Mouse (Mus musculus) adrenal gland, postnatal 25 days (tissue): Measurements from ENCODE around the gene Pygb. TPM values are rescaled to one million over a fixed set of nuclear protein-coding genes. Genes with fewer than 3 reads are reported as not detected.

ENCODE experiments used
- DNase-seq: peaks from one replicate; pipeline ENCODE4 v3.0.0; 2021; ENCODE audit warnings: mixed read lengths
- total RNA-seq: library from RNA; stranded (reverse); gene quantifications from 2 replicates; pipeline ENCODE4 v1.2.3, GENCODE M21; 2021

Pygb gene
- total RNA-seq, 1 experiment from 2014 or later, result 40.8 TPM

DNA sequence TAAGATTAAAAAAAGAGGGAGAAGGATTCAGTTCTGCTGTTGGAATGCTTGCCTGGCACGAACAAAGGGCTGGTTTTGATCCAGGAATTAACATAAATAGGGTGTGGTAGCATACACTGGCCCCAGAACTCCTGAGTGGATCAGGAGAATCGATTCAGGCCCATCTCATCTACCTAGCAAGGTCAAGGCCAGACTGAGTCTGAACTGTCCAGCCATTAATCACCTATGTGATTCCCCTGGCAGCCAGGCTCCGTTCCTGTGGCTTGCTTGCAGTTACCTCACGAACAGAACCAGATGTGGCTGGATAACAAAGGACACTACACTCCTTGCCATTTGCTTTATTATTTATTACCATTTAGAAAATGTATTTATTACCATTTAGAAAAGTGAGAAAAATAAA lies 6.8 kb downstream of the Pygb start:
- no peak for DNase-seq

DNA sequence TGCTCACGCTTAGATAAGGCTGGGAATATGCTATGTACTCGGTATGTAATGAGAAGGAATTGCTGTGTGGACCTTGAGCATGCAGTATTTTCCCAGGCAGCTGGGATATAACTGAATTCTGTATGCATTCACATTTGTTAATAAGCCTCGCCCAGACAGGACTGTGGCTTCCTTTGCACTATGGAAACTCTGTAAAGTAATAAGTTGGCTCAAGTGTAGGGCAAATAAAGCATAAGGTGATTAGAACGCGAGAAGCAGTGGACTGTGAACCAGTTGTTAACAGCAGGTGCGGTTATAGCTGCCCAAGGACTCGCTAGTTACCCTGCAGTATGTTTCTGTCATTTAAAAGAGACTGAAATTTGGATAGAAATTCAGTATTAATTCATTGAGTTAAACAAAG lies 11.5 kb downstream of the Pygb start:
- no peak for DNase-seq

DNA sequence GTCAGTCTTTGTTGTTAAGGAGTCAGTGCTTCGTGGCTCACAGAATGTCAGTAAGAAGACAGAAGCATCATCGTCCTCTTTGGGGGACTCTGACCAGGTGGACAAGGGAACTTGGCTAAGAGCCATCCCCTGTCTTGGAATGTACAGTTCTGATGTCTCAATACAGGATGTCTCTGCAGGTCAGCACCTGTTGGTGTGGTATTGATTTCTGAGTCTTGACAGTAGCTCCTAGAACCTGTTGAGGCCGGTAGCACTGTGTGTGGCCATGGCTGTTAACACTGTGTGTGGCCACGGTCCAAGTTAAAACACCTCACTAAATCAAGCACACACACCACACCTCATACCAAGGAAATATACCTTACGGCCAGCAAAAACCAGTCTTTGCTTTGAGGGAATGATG lies 14.1 kb downstream of the Pygb start:
- DNase-seq, result no peak

DNA sequence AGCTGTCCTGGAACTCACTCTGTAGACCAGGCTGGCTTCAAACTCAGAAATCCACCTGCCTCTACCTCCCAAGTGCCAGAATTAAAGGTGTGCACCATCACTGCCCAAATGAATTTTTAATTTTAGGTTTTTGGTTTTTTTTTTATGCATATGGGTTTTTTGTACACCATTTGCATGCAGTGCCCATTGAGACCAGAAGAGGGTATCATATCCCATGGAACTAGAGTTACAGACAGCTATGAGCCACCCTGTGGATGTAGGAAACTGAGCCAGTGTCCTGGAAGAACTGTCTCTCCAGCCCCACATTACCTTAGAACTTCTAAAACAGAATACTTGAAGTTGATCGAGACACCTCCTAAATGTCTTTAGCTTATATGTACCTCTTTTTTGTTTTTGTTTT lies 16.5 kb downstream of the Pygb start:
- DNase-seq, result no peak

DNA sequence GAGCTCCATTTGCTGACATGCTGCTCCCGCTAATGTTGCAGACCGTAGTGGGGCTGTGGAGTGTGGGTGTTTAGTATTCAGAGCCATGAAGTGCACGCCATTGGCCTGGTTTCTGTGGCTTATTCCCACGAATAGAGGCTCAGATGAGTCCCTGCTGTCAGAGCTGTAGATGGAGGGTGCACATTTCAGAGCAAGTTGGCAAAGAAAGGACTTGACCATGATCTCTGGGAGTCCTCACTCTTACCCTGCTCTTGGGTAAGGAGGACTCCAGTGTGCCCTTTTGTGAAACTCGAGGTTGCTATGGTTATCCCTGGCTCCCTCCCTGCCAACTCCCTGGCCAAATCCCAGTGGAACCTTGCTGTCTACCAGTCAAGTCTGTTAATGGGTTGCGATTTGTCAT lies 21.8 kb downstream of the Pygb start:
- no peak for DNase-seq

DNA sequence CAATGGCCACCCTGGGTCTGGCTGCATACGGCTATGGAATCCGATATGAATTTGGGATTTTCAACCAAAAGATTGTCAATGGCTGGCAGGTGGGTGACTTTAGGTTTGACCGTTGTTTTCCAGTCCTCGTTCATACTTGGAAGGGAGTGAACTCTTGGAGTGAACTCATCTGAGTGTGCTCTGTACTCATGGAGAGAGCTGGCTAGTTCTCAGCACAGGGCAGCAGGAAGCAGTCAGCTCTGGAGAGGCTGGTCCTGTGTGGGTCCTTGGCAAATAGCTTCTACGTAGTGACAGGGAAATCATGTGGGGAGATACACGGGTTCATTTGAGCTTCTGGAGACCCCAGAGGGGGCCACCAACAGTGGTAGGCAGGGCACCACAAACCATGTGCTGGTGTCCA lies 22.3 kb downstream of the Pygb start:
- no peak for DNase-seq

DNA sequence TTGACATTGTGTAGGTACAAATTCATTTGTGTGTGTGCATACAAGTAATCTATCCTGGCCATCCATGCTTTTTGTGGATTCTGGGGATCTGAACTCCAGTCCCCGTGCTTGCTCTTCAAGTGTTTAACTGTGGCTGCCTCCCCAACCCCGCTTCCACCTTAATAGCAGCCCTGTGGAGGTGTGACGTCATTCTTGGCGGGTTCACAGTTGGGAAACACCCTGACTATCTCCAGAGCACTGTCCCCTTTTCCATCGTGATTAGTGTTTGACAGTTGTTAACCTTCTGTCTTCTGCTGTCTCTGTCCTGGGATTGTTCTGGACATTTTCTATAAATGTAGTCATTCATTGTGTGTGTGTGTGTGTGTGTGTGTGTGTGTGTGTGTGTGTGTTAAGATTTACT lies 24.1 kb downstream of the Pygb start:
- DNase-seq, result no peak

DNA sequence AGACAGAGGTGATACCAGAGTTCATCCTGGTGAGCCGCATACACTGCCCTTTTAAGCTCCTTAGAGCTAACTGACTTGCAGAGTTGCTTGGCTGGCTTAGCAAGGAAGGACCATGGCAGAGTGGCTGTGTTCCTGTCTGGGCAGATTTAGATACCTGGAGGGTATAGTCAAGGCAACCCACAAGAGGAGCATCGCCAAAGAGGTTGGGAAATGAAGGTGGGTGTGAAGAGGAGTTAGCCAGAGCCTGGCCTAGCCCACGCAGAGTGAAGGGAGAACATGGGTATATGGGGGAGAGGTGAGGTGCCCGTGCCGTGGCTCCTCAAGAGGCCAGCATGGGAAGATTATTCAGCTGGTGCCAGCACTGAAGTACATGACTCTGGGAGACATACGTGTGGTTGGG lies 26.3 kb downstream of the Pygb start:
- DNase-seq, result no peak

DNA sequence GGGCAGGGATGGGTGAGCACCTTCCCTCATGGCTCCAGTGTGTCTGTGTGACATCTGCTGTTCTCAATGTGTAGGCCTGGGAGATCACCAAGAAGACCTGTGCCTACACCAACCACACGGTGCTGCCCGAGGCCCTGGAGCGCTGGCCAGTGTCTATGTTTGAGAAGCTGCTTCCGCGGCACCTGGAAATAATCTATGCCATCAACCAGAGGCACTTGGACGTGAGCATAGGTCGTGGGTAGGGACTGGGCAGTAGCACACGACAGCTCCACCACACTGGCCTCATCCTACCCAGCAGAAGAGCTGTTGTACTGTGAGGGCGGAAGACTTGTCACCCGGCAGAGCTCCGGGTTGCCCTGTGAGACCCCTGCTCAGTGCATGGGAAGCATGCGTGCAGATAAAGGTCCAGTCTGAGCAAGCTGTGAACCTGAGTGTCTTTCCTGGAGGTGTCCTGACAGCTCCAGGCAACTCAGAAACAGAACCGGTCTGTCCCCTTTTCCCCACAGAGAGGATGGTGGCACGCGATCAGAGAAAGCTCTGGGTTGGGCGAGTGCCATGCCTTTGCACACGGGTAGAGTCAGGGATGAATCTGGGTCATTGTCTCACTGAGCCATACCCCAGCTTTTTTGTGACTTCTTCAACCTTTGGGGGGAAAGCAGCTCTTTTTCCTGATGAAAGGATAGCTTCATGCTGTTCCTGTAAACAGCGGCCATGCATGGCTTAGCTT lies 30.3 kb downstream of the Pygb start:
- peak; percentile 56 for DNase-seq

DNA sequence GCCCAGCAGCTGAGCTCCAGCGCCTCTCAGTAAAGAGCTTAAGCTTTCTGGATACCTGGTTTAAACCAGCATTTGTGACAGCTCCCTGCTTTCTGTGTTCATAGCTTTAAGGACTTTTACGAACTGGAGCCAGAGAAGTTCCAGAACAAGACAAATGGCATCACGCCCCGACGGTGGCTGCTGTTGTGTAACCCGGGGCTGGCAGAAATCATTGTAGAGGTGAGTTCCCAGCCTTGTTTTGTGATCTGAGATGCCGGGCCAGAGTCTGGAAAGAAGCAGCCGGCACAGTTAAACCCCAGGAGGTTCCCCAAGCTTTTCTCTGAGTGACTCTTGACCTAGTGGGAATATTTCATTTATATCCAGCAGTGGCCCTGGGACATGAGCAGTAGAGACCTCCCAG lies 32.2 kb downstream of the Pygb start:
- no peak for DNase-seq

DNA sequence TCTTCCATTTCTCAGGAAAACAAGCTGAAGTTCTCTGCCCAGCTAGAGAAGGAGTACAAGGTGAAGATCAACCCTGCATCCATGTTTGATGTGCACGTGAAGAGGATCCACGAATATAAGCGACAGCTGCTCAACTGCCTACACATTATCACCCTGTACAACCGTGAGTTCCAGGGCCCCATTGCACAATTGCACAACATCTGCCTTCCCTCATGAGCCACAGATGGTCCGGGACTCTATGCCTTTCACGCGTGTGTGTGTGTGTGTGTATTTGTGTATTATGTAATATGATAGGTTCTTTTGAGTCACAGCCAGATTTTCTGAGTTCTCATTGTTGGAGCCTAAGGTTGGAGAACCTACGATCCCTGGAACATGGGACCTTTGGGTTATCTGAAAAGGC lies 34.2 kb downstream of the Pygb start:
- DNase-seq, result no peak

DNA sequence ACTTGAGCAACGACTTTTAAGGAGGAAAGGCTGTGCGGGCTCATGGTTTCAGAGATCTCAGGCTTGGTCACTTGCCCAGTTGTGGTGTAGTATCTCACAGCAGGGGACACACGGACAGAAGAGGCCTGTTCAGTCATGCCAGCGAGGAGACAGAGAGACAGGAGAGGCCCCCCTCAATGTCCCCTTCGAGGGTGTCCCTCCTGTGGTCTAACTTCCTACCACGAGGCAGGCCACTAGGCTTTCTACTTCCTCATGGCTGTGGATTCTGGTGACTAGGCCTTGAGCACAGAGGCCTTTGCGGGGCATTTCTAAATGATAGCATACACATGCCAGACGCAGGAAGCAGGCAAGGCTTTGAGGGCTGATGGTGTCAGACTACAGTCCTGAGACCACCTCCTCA lies 36.5 kb downstream of the Pygb start:
- DNase-seq, result no peak

DNA sequence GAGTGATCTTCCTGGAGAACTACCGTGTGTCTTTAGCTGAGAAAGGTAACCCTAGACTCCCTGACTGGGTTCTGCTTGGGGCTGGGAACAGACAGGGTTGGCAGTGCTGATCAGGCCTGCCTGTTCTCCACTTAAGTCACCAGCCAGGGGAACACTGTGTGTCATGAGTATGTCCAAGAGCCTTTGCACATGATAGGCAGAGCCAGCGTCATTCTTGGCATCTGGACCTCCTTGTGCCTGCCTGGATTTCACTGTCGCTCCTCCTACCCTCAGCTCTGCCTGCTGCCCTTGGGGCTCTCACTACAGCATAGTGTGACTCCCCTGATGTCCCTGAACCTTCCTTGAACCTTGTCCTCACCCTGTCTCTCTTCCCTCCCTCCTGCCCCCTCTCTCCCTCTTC lies 39.9 kb downstream of the Pygb start:
- peak; percentile 58 for DNase-seq

DNA sequence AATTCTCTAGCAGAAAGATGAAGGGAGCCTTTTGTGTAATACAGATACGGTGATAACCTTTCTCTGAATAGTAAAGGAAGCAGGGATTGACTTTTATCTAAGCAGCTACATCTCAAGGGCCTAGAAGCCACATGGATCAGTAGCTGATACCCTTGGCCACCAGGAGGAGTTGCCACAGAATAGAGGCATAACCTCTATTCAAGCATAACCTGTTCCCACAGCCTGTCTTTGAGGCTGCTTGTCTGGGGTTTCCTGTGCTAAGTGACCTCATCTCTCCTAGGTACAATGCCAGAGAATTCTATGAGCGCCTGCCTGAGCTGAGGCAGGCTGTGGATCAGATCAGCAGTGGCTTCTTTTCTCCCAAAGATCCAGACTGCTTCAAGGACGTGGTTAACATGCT lies 41.6 kb downstream of the Pygb start:
- no peak for DNase-seq

DNA sequence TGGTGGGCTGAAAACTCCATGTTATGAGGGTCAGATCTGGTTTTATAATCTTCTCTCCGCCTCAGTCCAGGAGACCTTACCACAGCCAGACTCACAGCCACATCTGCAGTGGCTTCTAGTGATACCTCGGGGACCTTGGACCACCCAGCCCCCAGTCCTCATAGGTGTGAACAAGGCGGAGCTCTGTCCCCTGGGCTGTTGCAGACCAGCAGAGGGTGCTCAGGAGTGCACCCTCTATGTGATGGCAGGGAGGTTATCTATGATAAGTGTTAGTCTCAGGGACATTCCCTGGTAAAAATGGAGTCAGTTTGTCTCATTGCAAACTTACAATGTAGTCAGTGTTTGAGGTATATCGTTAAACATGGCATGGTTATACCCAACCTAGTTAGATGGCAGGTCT lies 42.1 kb downstream of the Pygb start:
- DNase-seq, result no peak

DNA sequence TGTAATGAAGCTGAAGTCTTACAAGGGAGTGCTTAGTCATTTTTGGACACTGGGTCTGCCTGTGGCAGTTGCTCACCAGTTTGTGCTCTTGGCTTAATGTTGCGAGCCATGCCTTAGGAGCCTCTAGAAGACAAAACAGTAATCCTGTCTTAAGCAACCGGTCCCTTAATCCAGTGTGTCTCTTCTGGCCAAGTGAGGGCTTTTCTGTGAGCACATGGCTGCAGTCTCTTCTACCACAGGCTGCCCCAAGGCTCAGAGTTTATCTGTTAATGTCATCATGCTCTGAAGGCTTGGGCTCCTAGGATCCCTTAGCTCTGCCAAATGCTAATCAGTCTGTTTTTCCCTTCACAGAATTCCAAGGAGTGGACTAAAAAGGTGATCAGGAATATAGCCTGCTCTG lies 43.5 kb downstream of the Pygb start:
- DNase-seq, result no peak

DNA sequence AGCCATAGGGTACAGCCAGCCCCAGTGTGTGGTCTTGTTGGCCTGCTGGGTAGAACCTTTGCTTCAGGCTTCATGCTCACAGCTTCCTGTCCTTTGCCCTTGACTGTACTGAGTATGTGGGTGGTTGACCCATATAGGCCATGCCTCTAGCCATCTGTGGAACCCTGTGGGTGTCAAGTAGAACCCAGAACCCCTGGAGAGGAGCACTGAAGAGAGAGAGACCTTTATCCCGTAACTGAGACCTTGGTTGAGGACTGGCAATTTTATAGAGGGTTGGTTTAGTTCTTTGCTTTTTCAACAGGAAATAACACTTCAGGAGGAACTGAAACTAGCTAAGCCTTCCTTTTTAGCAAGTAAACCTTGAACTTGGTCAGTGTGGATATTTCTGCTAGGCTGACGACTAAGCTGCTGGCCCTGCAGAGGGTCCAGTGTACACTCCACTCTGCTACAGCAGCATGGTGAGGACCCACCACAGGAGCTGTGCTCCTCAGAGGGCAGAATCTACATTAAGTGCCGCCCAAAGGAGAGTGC lies 44.4 kb downstream of the Pygb start:
- no peak for DNase-seq

DNA sequence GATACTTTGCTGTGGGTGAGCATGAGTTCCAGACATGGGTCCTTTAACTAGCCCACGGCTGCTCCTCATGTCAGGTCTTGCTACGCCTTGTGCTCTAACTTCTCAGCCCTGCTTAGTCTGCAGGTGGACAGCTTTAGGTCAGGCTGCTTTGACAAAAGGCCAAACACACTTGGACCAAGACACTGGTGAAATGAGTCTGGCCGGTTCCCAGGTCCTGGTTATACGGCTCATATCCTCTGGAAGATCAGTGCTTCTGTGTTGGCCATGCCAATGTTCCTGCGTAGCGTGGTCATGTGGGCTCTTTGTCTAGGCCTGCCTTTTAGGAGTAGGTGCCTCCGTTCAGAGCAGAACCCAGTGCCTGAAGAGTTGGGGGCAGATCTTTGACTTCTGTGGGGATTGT lies 45.5 kb downstream of the Pygb start:
- DNase-seq, result no peak

DNA sequence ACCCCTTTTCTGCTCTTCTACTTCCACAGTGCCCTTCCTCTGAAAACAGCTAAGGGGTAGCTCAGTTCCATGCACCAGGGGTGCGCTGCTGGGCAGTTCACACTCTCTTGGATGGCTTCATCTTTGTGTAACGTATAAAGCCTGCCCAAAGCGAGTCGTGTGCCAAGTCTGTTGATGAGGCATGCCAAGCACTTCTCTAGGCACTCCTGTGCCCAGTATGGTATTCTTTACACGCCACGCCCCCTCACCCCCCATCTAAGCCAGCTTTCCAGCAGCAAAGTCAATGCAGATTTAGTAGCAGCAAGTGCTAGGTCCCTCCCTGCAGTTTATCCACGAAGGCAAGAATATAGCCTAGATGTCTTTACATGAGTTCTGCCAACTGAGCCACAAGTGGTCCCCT lies 48.1 kb downstream of the Pygb start:
- no peak for DNase-seq

DNA sequence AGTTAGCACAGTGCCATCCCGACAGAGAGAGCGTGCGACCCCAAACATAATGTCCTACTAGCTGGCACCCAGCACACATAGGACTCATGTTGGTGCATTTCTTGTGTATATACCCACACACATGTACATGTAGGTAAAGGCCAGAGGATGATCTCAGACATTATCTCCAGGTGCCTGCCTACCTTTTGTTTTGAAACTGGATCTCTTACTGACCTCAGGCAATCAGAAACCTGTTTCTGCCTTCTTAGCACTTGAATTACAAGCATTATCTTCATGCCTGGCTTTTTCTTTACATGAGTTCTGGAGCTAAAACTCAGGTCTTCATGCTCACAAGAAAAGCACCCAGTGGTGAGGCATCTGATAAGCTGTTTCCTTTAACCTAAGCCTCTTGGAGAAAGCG lies 49.4 kb downstream of the Pygb start:
- no peak for DNase-seq

DNA sequence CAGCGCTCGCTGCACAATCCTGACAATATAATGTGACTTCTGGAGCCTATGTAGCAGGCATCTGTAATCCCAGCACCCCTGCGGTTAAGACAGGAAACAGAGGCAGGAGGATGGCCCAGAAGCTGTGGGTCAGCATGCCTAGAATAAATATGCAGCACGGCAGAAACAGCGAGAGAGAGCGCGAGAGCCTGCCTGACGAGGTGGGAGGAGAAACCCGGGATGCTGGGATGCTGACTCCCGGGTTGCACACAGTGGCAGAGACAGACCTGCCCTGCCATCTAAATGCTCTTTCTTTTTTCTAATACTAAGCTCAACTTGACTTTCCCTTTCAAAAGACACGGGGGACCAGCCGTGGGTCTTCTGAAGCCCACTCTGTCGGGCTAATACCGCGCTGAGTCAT lies 50.4 kb downstream of the Pygb start:
- DNase-seq, result no peak

DNA sequence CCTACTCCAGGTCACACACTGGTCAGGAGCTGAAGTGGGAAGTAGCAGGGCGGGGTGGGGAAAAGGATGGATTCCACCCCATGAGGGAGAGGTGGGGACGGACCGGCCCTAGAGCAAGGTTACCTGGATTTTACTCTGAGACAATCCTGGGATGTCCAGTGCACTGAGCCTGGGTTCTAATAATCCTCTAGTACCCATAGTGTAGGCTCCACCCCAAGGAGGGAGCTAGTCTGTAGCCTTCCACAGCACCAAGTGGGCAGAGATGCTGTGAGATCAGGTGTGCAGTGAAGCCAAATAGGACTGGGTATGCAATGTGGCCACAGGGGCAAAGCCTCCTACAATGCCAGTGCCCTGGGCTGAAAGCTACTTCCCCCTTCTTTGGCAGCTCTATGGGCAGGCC lies 51.2 kb downstream of the Pygb start:
- no peak for DNase-seq

DNA sequence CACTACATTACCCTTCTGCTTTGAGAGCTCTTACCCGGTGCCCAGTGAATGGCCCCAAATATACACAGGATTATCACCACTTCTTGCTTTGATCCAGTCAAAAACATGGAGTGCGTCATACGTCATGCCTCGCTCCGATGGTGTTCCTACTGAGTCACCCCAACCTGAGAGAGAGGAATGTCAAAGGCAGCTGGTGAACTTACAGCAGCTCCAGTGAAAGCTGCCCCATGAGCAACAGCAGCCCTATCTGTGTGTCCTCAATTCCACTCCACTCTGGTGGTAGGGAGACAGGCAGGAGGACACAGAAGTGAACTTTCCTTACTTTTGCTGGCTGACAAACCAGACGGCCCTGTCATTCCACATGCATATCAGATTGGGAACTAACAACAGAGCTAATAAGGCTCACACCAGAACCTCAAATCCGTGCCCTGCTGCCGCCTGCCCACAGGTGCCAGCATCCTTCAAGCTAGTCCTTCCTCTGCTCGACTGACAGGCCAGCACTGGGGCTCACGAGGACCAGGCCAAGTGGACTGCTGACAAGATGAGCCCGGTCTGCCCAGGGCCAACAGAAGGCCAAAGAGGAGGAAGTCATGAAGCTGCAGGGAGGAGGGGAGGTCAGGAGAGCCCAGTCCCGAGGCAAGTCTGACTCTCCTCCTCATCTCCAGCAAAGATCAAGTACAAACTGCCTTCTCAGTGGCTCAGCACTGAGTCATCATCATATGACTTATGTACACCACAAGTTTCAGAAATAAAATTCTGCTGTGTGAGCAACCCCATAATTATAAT lies 53.3 kb downstream of the Pygb start:
- peak; percentile 23 for DNase-seq

DNA sequence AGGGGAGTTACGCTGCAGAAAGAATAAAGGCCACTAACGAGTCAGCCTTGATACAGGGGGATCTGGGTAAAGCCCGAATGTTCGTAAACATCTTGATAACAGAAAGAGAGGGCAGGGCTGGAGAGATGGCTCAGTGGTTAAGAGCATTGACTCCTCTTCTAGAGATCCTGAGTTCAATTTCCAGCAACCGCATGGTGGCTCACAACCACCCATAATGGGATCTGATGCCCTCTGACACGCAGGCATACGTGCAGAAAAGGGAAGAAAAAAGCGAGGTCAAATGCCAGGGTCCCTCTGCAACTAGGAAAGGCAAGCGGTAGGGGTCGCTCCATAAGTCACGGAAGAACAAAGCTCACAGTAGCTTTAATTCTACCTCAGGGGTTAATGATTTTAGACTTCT lies 54.6 kb downstream of the Pygb start:
- no peak for DNase-seq
